Mouse (Mus musculus): ENCODE measurements around the gene Zfp52. TPM values are rescaled to one million over a fixed set of nuclear protein-coding genes. Genes with fewer than 3 reads are reported as not detected.

Gene Zfp52
- polyA plus RNA-seq, 1 experiment from 2014 or later, result 15.6 TPM

DNA sequence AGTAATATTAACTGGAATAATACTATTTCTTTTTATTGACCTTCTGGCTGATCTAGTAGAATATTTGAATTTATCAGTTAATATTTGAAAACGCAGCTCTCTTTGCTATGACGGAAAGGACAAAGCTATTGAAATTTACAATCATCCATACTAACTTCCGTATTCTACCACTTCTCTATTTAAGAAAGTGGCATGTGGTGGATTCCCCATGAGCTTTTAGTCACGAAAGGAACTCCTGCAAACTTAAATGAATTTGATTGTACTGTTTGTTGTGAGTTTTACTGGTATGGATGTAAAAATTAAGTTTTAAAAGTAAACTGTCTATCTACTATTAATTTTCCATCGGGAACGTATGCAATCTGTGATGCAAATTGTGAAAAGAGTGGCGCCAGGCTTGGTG lies 757 bp downstream of the Zfp52 start:
- POLR2A ChIA-PET, result interaction anchor here (0.7 to 2.0 kb wide), 3 partner anchors 19 to 43 kb away, joined by 3 to 8 read pairs (median 3); partner anchors contain the start of gene Zfp948
- H3K27me3 ChIP-seq, result no peaks in the 10 kb centered on the region
- ATAC-seq (no peak), DNase-seq (ENCODE audit: low read depth, low spot score) (no peak)
- in situ Hi-C loops (cut with MboI; ENCODE audit: low pct_unique_long_range_greater_than_20kb), result no loop called here
- TF ChIP-seq CTCF (IDR thresholded peaks at IDR 0.05), result no peak
- CTCF ChIA-PET, result interaction anchor here (1.3 to 4.0 kb wide), 5 partner anchors 20 to 272 kb away, joined by 5 to 34 read pairs (median 18); partner anchors contain the start of genes Zfp51 and Zfp948

DNA sequence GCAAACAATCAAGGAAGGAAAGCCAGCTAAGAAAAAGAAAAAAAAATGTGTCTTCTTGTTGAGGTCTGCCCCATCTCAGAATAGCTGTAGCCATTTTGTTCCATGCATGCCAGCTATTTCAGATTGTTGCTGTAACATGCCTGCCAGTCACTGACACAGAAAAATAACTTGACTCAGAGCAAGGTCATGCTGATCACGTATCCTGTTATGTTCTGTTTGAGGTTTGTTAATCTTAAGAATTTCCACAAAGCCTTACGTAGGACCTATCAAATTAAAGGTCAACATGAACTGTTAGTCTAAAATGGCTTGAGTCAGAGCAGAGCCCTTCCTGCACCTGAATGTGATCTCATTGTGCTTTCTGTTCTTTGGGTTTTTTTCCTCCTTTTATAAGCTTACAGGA lies 1.3 kb downstream of the Zfp52 start:
- ATAC-seq (no peak), DNase-seq (ENCODE audit: low read depth, low spot score) (no peak)
- TF ChIP-seq CTCF (IDR thresholded peaks at IDR 0.05), result no peak
- POLR2A ChIA-PET, result interaction anchor here (0.6 to 2.0 kb wide), 4 partner anchors 20 to 142 kb away, joined by 3 to 8 read pairs (median 3); partner anchors contain the start of gene Zfp948
- H3K27me3 ChIP-seq, result no peaks in the 10 kb centered on the region
- in situ Hi-C loops (cut with MboI; ENCODE audit: low pct_unique_long_range_greater_than_20kb), result no loop called here
- CTCF ChIA-PET, result interaction anchor here (3.0 to 4.0 kb wide), 3 partner anchors 20 to 264 kb away, joined by 18 to 34 read pairs (median 19); partner anchors contain the start of gene Zfp948

- no peak for ATAC-seq
- no peaks in the 10 kb centered on the region for H3K27me3 ChIP-seq
- TF ChIP-seq CTCF (IDR thresholded peaks at IDR 0.05), result no peak
- in situ Hi-C loops (cut with MboI; ENCODE audit: low pct_unique_long_range_greater_than_20kb), result no loop called here
- ChIA-PET CTCF (interaction anchor here (0.8 to 1.5 kb wide), 3 partner anchors 9 to 23 kb away, joined by 4 to 5 read pairs (median 4); partner anchors contain the start of genes Zfp52 and Zfp948), POLR2A (no interaction called here)
- no peak for DNase-seq (ENCODE audit: low read depth, low spot score)
Observed at GRCm38 (mm10) chr17:21557831-21558230, 22.5 kb downstream of the Zfp52 start.

- ATAC-seq (peak; percentile 88), DNase-seq (ENCODE audit: low read depth, low spot score) (peak; percentile 68)
- no peaks in the 10 kb centered on the region for H3K27me3 ChIP-seq
- in situ Hi-C loops (cut with MboI; ENCODE audit: low pct_unique_long_range_greater_than_20kb), result no loop called here
- CTCF ChIA-PET, result interaction anchor here (0.6 to 3.3 kb wide), 4 partner anchors 9 to 50 kb away, joined by 3 to 18 read pairs (median 6); partner anchors contain the start of gene Zfp52
- POLR2A ChIA-PET, result interaction anchor here (0.7 to 1.4 kb wide), 2 partner anchors 14 to 31 kb away, joined by 6 to 8 read pairs; partner anchors contain the start of gene Zfp52
- TF ChIP-seq CTCF (IDR thresholded peaks at IDR 0.05), result peak; percentile 50
Observed at GRCm38 (mm10) chr17:21566220-21566619, 30.9 kb downstream of the Zfp52 start.

GRCm38 (mm10) chr17:21566728-21567349 lies 31.5 kb downstream of the Zfp52 start, which contains the start of gene Zfp948:
Gene Zfp948 (plus strand): TSS chr17:21567008.
- ChIA-PET CTCF (interaction anchor here (0.6 to 3.3 kb wide), 5 partner anchors 9 to 51 kb away, joined by 3 to 18 read pairs (median 4); partner anchors contain the start of gene Zfp52), POLR2A (interaction anchor here (0.7 to 1.4 kb wide), 2 partner anchors 15 to 31 kb away, joined by 6 to 8 read pairs; partner anchors contain the start of gene Zfp52)
- DNase-seq (ENCODE audit: low read depth, low spot score), result peak; percentile 67
- in situ Hi-C loops (cut with MboI; ENCODE audit: low pct_unique_long_range_greater_than_20kb), result no loop called here
- no peaks in the 10 kb centered on the region for H3K27me3 ChIP-seq
- ATAC-seq, result peak; percentile 91
- TF ChIP-seq CTCF (IDR thresholded peaks at IDR 0.05), result no peak

GRCm38 (mm10) chr17:21567696-21568095 lies 32.4 kb downstream of the Zfp52 start:
- no peaks in the 10 kb centered on the region for H3K27me3 ChIP-seq
- in situ Hi-C loops (cut with MboI; ENCODE audit: low pct_unique_long_range_greater_than_20kb), result no loop called here
- no peak for DNase-seq (ENCODE audit: low read depth, low spot score)
- ATAC-seq, result no peak
- TF ChIP-seq CTCF (IDR thresholded peaks at IDR 0.05), result no peak
- ChIA-PET POLR2A (interaction anchor here (0.6 to 1.4 kb wide), 2 partner anchors 32 to 43 kb away, joined by 5 to 8 read pairs; partner anchors contain the start of gene Zfp52), CTCF (interaction anchor here (1.5 to 3.3 kb wide), 2 partner anchors 33 to 52 kb away, joined by 7 to 18 read pairs; partner anchors contain the start of gene Zfp52)

- DNase-seq (ENCODE audit: low read depth, low spot score), result no peak
- in situ Hi-C loops (cut with MboI; ENCODE audit: low pct_unique_long_range_greater_than_20kb), result no loop called here
- ATAC-seq, result no peak
- CTCF ChIA-PET, result interaction anchor here (0.6 to 1.7 kb wide), 7 partner anchors 9 to 69 kb away, joined by 3 to 6 read pairs (median 3); no protein-coding TSS in a partner anchor
- POLR2A ChIA-PET, result interaction anchor here (0.6 kb wide), 1 partner anchor 43 kb away, joined by 3 read pairs; no protein-coding TSS in a partner anchor
- H3K27me3 ChIP-seq, result no peaks in the 10 kb centered on the region
- no peak for TF ChIP-seq CTCF (IDR thresholded peaks at IDR 0.05)
Observed at GRCm38 (mm10) chr17:21579080-21579479, 43.7 kb downstream of the Zfp52 start.

DNA sequence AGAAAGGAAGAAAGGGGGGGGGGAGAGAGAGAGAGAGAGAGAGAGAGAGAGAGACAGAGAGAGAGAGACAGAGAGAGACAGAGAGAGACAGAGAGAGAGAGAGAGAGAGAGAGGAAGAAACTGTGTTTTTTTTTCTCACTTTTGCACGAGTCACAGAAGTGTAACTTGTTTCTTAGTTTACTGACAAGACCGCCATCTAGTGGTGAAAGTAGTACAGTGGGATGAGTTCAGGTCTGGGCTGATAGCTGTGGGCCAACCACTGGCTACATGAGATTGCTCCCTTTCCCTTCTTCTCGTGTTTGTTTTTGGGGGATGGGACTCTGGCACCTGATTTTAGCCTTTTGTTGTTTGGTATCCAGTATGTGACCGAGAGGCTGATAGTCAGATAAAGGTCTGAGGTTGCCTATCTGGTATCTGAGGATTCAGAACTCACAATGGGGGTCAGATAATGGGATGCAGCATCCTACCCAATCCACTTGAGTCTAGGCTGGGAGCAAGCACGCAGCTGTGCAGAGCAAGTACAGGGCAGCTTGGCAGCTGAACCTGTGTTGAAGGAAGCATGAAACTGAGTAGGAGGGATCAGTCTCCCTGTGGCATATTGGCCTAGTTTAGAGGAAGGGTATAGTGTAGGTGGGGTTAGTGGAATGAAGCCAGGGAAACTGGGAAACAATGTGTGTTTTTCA lies 44.3 kb downstream of the Zfp52 start:
- H3K27me3 ChIP-seq, result no peaks in the 10 kb centered on the region
- DNase-seq (ENCODE audit: low read depth, low spot score) (no peak), ATAC-seq (peak; percentile 93)
- ChIA-PET CTCF (interaction anchor here (0.6 to 1.7 kb wide), 10 partner anchors 9 to 69 kb away, joined by 3 to 6 read pairs (median 4); no protein-coding TSS in a partner anchor), POLR2A (no interaction called here)
- in situ Hi-C loops (cut with MboI; ENCODE audit: low pct_unique_long_range_greater_than_20kb), result no loop called here
- TF ChIP-seq CTCF (IDR thresholded peaks at IDR 0.05), result peak; percentile 72

DNA sequence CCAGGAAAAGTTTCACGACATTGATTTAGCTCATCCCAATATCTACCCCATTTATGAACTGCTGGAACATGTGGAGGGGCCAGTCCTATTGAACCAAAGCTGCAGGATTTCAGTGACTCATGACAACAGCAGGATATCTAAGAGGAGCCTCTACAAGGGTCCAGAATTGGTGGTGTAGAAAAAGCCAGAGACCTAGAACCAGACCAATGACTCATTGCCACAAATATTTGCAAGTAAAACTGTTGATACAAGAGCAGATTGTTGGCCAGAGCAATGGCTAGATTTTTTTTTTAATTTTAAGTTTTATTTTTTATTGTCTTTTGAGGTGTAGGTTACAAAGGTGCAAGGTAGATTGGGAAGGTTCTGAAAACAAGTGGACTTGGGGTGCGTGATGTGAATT lies 50.2 kb downstream of the Zfp52 start:
- no peaks in the 10 kb centered on the region for H3K27me3 ChIP-seq
- DNase-seq (ENCODE audit: low read depth, low spot score), result no peak
- TF ChIP-seq CTCF (IDR thresholded peaks at IDR 0.05), result no peak
- no peak for ATAC-seq
- POLR2A ChIA-PET, result no interaction called here
- CTCF ChIA-PET, result no interaction called here
- in situ Hi-C loops (cut with MboI; ENCODE audit: low pct_unique_long_range_greater_than_20kb), result no loop called here

Other genes starting within 250 kb of the Zfp52 start
- not detected for gene Vmn1r237, start 223.7 kb upstream of the Zfp52 start, polyA plus RNA-seq (2021)
- 9.4 TPM for gene Zfp677, start 151.8 kb upstream of the Zfp52 start, polyA plus RNA-seq (2021)
- gene Zfp54, start 112.3 kb upstream of the Zfp52 start, polyA plus RNA-seq (2021), result 5.1 TPM
- gene Zfp51, start 85.2 kb upstream of the Zfp52 start, polyA plus RNA-seq (2021), result 12.0 TPM
- gene Zfp53, start 46.5 kb upstream of the Zfp52 start, polyA plus RNA-seq (2021), result 17.9 TPM
- 11.4 TPM for gene Zfp948, start 31.5 kb downstream of the Zfp52 start, polyA plus RNA-seq (2021)
- 11.4 TPM for gene Zfp983, start 115.1 kb downstream of the Zfp52 start, polyA plus RNA-seq (2021)
- gene Gm10226, start 156.3 kb downstream of the Zfp52 start, polyA plus RNA-seq (2021), result 14.7 TPM
- gene Zfp760, start 172.2 kb downstream of the Zfp52 start, polyA plus RNA-seq (2021), result 7.7 TPM
- gene Zfp229, start 195.3 kb downstream of the Zfp52 start, polyA plus RNA-seq (2021), result 6.2 TPM